Mouse (Mus musculus): Measurements from ENCODE around the gene Mthfr.

GRCm38 (mm10) chr4:148083176-148083899 is 44.5 kb downstream of the Mthfr start:
- no peak for TF ChIP-seq CTCF (IDR thresholded peaks at IDR 0.05; ENCODE audit: low read depth)
- TF ChIP-seq EP300 (IDR thresholded peaks at IDR 0.05; ENCODE audit: low read depth): no peak

Measured in liver, postnatal 0 days (tissue).